Mouse (Mus musculus) intestine, postnatal 0 days (tissue): ENCODE data around the gene Tia1. TPM values are rescaled to one million over a fixed set of nuclear protein-coding genes. Genes with fewer than 3 reads are reported as not detected.
"Not testable (repeated sequence)": the region's sequence is repeated elsewhere in the genome, so short reads cannot be mapped to it uniquely, and the experiment has no call there.

Experiments used
- ATAC-seq: fragments of 200-750 bp; cut with Nextera tagmentation; 2 replicates; pipeline ENCODE4 v1.8.0; 2017; ENCODE audit warnings: mild to moderate bottlenecking, moderate TSS enrichment, moderate library complexity
- H3K27ac ChIP-seq: fragments of 300-500 bp; sonication (generic); 2 replicates; pipeline ENCODE4 v1.5.1; 2014; ENCODE audit warnings: mild to moderate bottlenecking, low read depth, low read length, moderate library complexity
- H3K27me3 ChIP-seq: fragments of 300-500 bp; sonication (generic); replicated peaks from 2 replicates; pipeline ENCODE4 v1.6.1; 2014; ENCODE audit warnings: low read length, mixed read lengths; ENCODE audit not compliant: control insufficient read depth, insufficient read depth
- H3K36me3 ChIP-seq: fragments of 300-500 bp; sonication (generic); 2 replicates; pipeline ENCODE4 v1.6.1; 2014; ENCODE audit warnings: mild to moderate bottlenecking, moderate library complexity; ENCODE audit not compliant: control insufficient read depth, insufficient read depth
- H3K4me1 ChIP-seq: fragments of 300-500 bp; sonication (generic); replicated peaks from 2 replicates; pipeline ENCODE4 v1.6.1; 2014; ENCODE audit warnings: antibody characterized with exemption, low read length, mixed read lengths; ENCODE audit not compliant: control insufficient read depth, insufficient read depth
- H3K4me2 ChIP-seq: fragments of 300-500 bp; sonication (generic); replicated peaks from 2 replicates; pipeline ENCODE4 v1.6.1; 2014; ENCODE audit warnings: low read depth, mild to moderate bottlenecking, moderate library complexity
- H3K4me3 ChIP-seq: fragments of 300-500 bp; sonication (generic); 2 replicates; pipeline ENCODE4 v1.5.1; 2014; ENCODE audit warnings: low read depth, low read length
- H3K9ac ChIP-seq: fragments of 300-500 bp; sonication (generic); 2 replicates; pipeline ENCODE4 v1.6.1; 2014; ENCODE audit warnings: mild to moderate bottlenecking, low read depth, low read length
- H3K9me3 ChIP-seq: fragments of 300-500 bp; sonication (generic); 2 replicates; pipeline ENCODE4 v1.6.1; 2016; ENCODE audit warnings: mixed run types; ENCODE audit not compliant: control insufficient read depth
- CTCF ChIP-seq: sonication (generic); IDR thresholded peaks from 2 replicates; pipeline ENCODE4 v1.5.1; 2016; ENCODE audit warnings: low read depth, mild to moderate bottlenecking, control low read depth, antibody characterized with exemption, moderate library complexity
- WGBS: fragments of 180-500 bp; shearing (Covaris S2); extraction: QIAGEN DNeasy Blood & Tissue Kit; methylation state at CpG from one replicate; pipeline ENCODE4 v1.1.7; 2014; 5-methylcytosine and 5-hydroxymethylcytosine counted together
- polyA plus RNA-seq: library from polyadenylated mRNA; unstranded; fragments of >200 nt; fragmentation: Nextera tagmentation; extraction: Ambion mirVana; gene quantifications from 2 replicates; pipeline ENCODE4 v1.2.1, GENCODE M21; 2015

The Tia1 gene
- polyA plus RNA-seq, 1 experiment from 2014 or later = 33.0 TPM

DNA sequence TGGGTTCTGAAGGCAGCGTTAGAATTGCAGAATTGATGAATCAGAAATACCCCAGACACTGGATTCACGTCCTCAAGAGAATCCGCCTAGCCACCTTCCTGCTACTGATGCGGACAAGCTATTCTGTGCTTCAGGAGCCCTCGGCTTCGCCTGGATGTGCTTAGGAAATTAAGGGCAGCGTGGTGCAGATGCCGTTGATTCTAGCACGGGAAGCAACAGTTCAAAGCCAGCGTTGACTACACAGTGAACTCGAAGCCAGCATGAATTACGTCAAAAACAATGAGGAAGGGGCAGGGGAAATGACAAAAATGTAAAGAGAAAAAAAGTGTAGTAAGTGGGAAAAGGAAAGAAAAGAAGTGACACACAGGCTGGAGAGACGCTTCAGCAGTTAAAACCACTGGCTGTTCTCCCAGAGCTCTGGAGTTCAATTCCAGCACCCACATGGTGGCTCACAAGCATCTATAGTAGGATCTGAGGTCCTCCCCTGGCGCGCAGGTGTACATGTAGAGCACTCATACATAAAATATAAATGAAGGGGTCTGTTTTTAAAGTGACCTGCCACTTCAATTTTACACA, 33.2 kb upstream of the Tia1 start, which contains the start of gene Snrpg:
Snrpg (plus strand) TSS at position 541 of the 576 bp plus-strand sequence.
- peak within 1 kb of the TSS; percentile 71 for H3K4me2 ChIP-seq
- ATAC-seq = peak; percentile 40; the same call in 1 of the 2 replicates
- peak within 1 kb of the TSS; percentile 78 for H3K27ac ChIP-seq
- peak within 1 kb of the TSS; percentile 87 for H3K9ac ChIP-seq
- peaks cover 6% of the 10 kb centered on the region; the same call in 1 of the 2 replicates for H3K36me3 ChIP-seq
- peaks cover 8% of the 10 kb centered on the region for H3K4me1 ChIP-seq
- H3K27me3 ChIP-seq = no peaks in the 10 kb centered on the region
- peak within 1 kb of the TSS; percentile 82 for H3K4me3 ChIP-seq
- TF ChIP-seq CTCF = no peak
- WGBS = 14% methylated on average over 15 of the region's 15 CpGs
- no peaks in the 10 kb centered on the region for H3K9me3 ChIP-seq

GRCm38 (mm10) chr6:86371340-86371911, 32.6 kb upstream of the Tia1 start:
- Histone ChIP-seq H3K36me3 (peaks cover 10% of the 10 kb centered on the region; the same call in 1 of the 2 replicates), H3K27me3 (no peaks in the 10 kb centered on the region), H3K27ac (peak overlapping the region; percentile 78), H3K9ac (peak overlapping the region; percentile 87), H3K4me1 (peaks cover 8% of the 10 kb centered on the region), H3K9me3 (no peaks in the 10 kb centered on the region), H3K4me3 (peak overlapping the region; percentile 82), H3K4me2 (peak overlapping the region; percentile 71)
- peak; percentile 19; the same call in 1 of the 2 replicates for TF ChIP-seq CTCF
- WGBS = under 1% methylated on average over 50 of the region's 50 CpGs
- ATAC-seq = peak; percentile 93

GRCm38 (mm10) chr6:86371950-86372516, 32.0 kb upstream of the Tia1 start:
- H3K9ac ChIP-seq = peak overlapping the region; percentile 87
- H3K4me2 ChIP-seq = peak overlapping the region; percentile 71
- TF ChIP-seq CTCF = no peak
- no peaks in the 10 kb centered on the region for H3K27me3 ChIP-seq
- peak overlapping the region; percentile 82 for H3K4me3 ChIP-seq
- no peaks in the 10 kb centered on the region for H3K9me3 ChIP-seq
- no peak for ATAC-seq
- H3K36me3 ChIP-seq = peaks cover 16% of the 10 kb centered on the region
- peaks cover 8% of the 10 kb centered on the region for H3K4me1 ChIP-seq
- 1% methylated on average over 12 of the region's 12 CpGs for WGBS
- 0 out of 2 replicates have a peak overlapping the region, but pooled peaks have one; percentile 78 for H3K27ac ChIP-seq

DNA sequence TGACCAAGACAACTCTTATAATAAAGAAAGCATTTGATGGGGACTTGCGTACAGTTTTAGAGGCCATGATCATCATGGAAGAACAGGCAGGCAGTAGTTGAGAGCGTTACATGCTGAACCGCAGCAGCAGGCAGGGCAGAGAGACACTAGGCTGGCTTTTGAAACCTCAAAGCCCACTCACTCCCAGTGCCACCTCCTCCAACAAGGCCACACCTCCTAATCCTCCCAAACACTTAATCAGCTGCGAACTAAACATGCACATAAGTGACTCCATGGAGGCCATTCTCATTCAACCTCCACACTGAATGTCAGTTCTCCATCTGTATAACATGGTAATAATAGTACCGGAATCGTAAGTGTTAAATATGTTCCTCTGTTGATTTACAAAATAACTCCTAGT, 30.5 kb upstream of the Tia1 start:
- H3K4me3 ChIP-seq = no peak overlapping the region
- H3K9me3 ChIP-seq = no peaks in the 10 kb centered on the region
- H3K36me3 ChIP-seq = peaks cover 21% of the 10 kb centered on the region
- no peak overlapping the region for H3K27ac ChIP-seq
- WGBS = 94% methylated on average over 6 of the region's 6 CpGs
- H3K4me1 ChIP-seq = peaks cover 8% of the 10 kb centered on the region
- ATAC-seq = no peak
- TF ChIP-seq CTCF = no peak
- H3K4me2 ChIP-seq = no peak overlapping the region
- no peaks in the 10 kb centered on the region for H3K27me3 ChIP-seq
- H3K9ac ChIP-seq = no peak overlapping the region

DNA sequence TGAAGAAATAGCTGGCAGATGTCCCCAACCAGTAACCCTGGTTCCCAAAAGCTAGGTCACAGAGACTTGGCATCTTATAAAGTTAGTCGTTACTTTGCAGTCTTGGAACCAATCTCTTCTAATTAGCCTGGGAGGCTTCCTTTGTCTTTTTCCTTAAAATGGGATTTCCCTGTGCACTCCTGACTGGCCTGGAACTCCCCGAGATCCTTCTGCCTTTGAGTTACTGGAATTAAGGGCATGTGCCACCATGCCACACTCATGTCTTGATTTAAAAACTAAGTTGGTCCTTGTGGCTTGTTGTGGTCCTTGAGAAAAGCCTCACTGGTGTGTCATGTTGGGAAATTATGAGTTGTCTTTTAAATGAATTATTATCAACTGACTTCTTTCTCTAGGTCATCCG, 25.7 kb upstream of the Tia1 start:
- 88% methylated on average over 3 of the region's 3 CpGs for WGBS

DNA sequence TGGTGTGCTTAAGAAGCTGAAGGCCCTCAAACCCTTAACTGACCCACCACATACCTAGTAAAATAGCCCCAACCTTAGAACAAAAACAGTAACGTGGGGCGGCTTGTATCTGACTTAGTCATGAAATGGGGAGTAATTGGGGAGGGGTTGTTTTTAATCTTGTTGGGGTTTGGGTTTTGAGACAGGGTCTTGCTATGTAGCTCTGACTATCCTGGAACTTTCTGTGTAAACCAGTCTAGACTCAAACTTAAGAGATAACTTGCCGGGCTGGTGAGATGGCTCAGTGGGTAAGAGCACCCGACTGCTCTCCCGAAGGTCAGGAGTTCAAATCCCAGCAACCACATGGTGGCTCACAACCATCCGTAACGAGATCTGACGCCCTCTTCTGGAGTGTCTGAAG, 23.9 kb upstream of the Tia1 start:
- H3K27me3 ChIP-seq, H3K4me1 ChIP-seq, H3K4me3 ChIP-seq, H3K9ac ChIP-seq, ATAC-seq, H3K4me2 ChIP-seq, H3K9me3 ChIP-seq, H3K27ac ChIP-seq: not testable (repeated sequence)
- WGBS = 82% methylated on average over 5 of the region's 8 CpGs
- H3K36me3 ChIP-seq = peaks cover 35% of the 10 kb centered on the region

More for the DNA sequence above, 25.7 kb upstream of the Tia1 start:
- Histone ChIP-seq H3K4me1 (no peaks in the 10 kb centered on the region), H3K27ac (no peak overlapping the region), H3K4me2 (no peak overlapping the region), H3K9me3 (no peaks in the 10 kb centered on the region), H3K4me3 (no peak overlapping the region), H3K9ac (no peak overlapping the region), H3K36me3 (peaks cover 35% of the 10 kb centered on the region), H3K27me3 (no peaks in the 10 kb centered on the region)
- no peak for TF ChIP-seq CTCF
- no peak for ATAC-seq
